Mouse (Mus musculus): ENCODE measurements around the gene Tph1. TPM values are rescaled to one million over a fixed set of nuclear protein-coding genes. Genes with fewer than 3 reads are reported as not detected.

Gene Tph1
- polyA plus RNA-seq, 1 experiment from 2014 or later = 0.29 TPM

- Histone ChIP-seq H3K9ac (replicated peaks; ENCODE audit: low read length) (no peak overlapping the region), H3K4me3 (ENCODE audit: low read depth, low read length) (no peak overlapping the region), H3K4me2 (ENCODE audit: low read depth, low read length) (no peak overlapping the region), H3K27me3 (ENCODE audit: control insufficient read depth, insufficient read depth, low read length) (no peaks in the 10 kb centered on the region), H3K9me3 (replicated peaks; ENCODE audit: control insufficient read depth, low read length) (no peaks in the 10 kb centered on the region), H3K27ac (replicated peaks; ENCODE audit: low read depth, low read length) (no peak overlapping the region), H3K36me3 (replicated peaks; ENCODE audit: control insufficient read depth, insufficient read depth, low read depth, low read length) (no peaks in the 10 kb centered on the region), H3K4me1 (ENCODE audit: control insufficient read depth, insufficient read depth, low read length) (no peaks in the 10 kb centered on the region)
- DNase-seq (ENCODE audit: low spot score) = no peak
- no peak for ATAC-seq (replicated peaks; ENCODE audit: insufficient number of reproducible peaks, low FRiP score, low TSS enrichment, low read depth)
- WGBS = 80% methylated on average over 1 of the region's 1 CpGs
These were observed 29.2 kb downstream of the Tph1 start for GRCm38 (mm10) chr7:46643172-46643571.

DNA sequence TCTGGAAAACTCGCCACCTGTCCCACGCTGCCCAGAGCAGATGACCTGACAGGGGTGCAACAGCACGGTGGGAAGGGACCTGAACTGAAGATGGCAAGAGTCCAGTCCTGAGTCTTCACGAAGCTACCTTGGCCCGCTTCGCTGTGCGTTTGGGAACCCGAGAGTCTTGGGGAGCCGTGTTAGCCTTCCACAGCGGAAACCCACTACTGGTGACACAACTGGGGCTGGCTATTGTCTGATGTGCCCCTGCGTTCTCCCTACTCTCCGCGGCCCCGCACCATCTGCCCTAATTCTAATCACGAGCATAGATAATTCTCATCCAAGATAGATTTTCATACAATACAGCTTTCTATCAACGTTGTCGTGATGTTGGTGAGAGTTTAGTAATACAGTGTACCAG lies 32.3 kb downstream of the Tph1 start:
- Histone ChIP-seq H3K4me3 (ENCODE audit: low read depth, low read length) (peak overlapping the region; percentile 69), H3K27ac (replicated peaks; ENCODE audit: low read depth, low read length) (no peak overlapping the region), H3K4me1 (ENCODE audit: control insufficient read depth, insufficient read depth, low read length) (no peaks in the 10 kb centered on the region), H3K27me3 (ENCODE audit: control insufficient read depth, insufficient read depth, low read length) (no peaks in the 10 kb centered on the region), H3K9me3 (replicated peaks; ENCODE audit: control insufficient read depth, low read length) (no peaks in the 10 kb centered on the region), H3K4me2 (ENCODE audit: low read depth, low read length) (peak overlapping the region; percentile 86), H3K36me3 (replicated peaks; ENCODE audit: control insufficient read depth, insufficient read depth, low read depth, low read length) (no peaks in the 10 kb centered on the region), H3K9ac (replicated peaks; ENCODE audit: low read length) (peak overlapping the region; percentile 72)
- DNase-seq (ENCODE audit: low spot score) = no peak
- 23% methylated on average over 17 of the region's 17 CpGs for WGBS
- ATAC-seq (replicated peaks; ENCODE audit: insufficient number of reproducible peaks, low FRiP score, low TSS enrichment, low read depth) = no peak

DNA sequence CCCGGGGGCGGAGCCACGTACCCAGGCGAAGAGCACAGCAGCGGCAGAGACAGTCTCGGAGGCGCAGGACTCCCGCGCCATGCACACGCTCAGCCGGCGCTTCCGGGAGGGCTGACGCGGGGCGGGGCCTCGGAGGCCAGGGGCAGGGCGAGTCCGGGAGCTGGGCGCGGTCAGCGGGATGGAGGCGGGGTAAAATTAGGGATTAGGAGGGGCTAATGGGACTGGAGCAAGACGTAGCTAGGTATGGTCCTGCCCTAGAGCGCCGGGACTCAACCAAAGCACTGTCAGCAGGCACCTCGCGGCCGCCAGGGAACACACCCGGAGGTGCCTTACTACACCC lies 32.7 kb downstream of the Tph1 start, which contains the start of gene Sergef:
Sergef (minus strand) TSS at position 116 of the 340 bp plus-strand sequence.
- WGBS = under 1% methylated on average over 30 of the region's 30 CpGs
- DNase-seq (ENCODE audit: low spot score) (peak; percentile 90), ATAC-seq (replicated peaks; ENCODE audit: insufficient number of reproducible peaks, low FRiP score, low TSS enrichment, low read depth) (peak; percentile 97)
- Histone ChIP-seq H3K36me3 (replicated peaks; ENCODE audit: control insufficient read depth, insufficient read depth, low read depth, low read length) (no peaks in the 10 kb centered on the region), H3K4me1 (ENCODE audit: control insufficient read depth, insufficient read depth, low read length) (no peaks in the 10 kb centered on the region), H3K27me3 (ENCODE audit: control insufficient read depth, insufficient read depth, low read length) (no peaks in the 10 kb centered on the region), H3K27ac (replicated peaks; ENCODE audit: low read depth, low read length) (no peak within 1 kb of the TSS), H3K9ac (replicated peaks; ENCODE audit: low read length) (peak within 1 kb of the TSS; percentile 72), H3K4me3 (ENCODE audit: low read depth, low read length) (peak within 1 kb of the TSS; percentile 69), H3K4me2 (ENCODE audit: low read depth, low read length) (peak within 1 kb of the TSS; percentile 86), H3K9me3 (replicated peaks; ENCODE audit: control insufficient read depth, low read length) (no peaks in the 10 kb centered on the region)

GRCm38 (mm10) chr7:46638889-46639691 lies 33.2 kb downstream of the Tph1 start:
- ATAC-seq (replicated peaks; ENCODE audit: insufficient number of reproducible peaks, low FRiP score, low TSS enrichment, low read depth) = 0 out of 2 replicates have a peak, but pooled peaks have one; percentile 12
- Histone ChIP-seq H3K27me3 (ENCODE audit: control insufficient read depth, insufficient read depth, low read length) (no peaks in the 10 kb centered on the region), H3K36me3 (replicated peaks; ENCODE audit: control insufficient read depth, insufficient read depth, low read depth, low read length) (no peaks in the 10 kb centered on the region), H3K4me2 (ENCODE audit: low read depth, low read length) (peak overlapping the region; percentile 86), H3K4me1 (ENCODE audit: control insufficient read depth, insufficient read depth, low read length) (no peaks in the 10 kb centered on the region), H3K27ac (replicated peaks; ENCODE audit: low read depth, low read length) (no peak overlapping the region), H3K9ac (replicated peaks; ENCODE audit: low read length) (peak overlapping the region; percentile 72), H3K9me3 (replicated peaks; ENCODE audit: control insufficient read depth, low read length) (no peaks in the 10 kb centered on the region), H3K4me3 (ENCODE audit: low read depth, low read length) (peak overlapping the region; percentile 69)
- 12% methylated on average over 32 of the region's 32 CpGs for WGBS
- DNase-seq (ENCODE audit: low spot score) = no peak

DNA sequence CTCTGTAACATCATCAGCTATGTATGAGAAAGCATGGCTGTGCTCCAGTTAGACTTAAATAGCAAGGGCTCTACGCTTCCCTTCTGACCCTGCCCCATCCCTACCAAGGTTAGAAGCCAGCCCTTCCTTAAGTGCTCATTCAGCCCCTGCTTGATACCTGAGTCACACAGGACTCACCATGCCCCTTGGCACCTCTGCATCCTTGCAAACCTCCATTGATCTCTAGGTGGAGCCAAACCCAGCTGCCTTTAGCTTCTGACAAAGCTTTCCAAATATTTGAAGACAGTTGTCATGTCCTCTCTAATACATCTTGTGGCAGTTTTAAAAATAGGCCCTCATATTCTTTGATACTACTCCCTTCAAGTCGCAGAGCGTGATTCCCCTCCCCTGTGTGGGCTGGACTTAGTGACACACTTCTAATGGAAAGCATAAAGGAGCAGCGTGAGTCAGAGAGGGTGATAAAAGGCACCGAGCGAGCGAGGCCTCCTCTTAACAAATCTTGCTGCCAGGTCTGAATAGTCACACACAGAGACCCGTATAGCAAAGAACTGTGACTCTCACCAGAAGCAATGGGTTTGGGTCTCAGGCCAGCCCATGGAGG lies 43.9 kb downstream of the Tph1 start:
- Histone ChIP-seq H3K9me3 (replicated peaks; ENCODE audit: control insufficient read depth, low read length) (no peaks in the 10 kb centered on the region), H3K9ac (replicated peaks; ENCODE audit: low read length) (no peak overlapping the region), H3K36me3 (replicated peaks; ENCODE audit: control insufficient read depth, insufficient read depth, low read depth, low read length) (no peaks in the 10 kb centered on the region), H3K27me3 (ENCODE audit: control insufficient read depth, insufficient read depth, low read length) (no peaks in the 10 kb centered on the region), H3K4me2 (ENCODE audit: low read depth, low read length) (no peak overlapping the region), H3K27ac (replicated peaks; ENCODE audit: low read depth, low read length) (no peak overlapping the region), H3K4me3 (ENCODE audit: low read depth, low read length) (no peak overlapping the region), H3K4me1 (ENCODE audit: control insufficient read depth, insufficient read depth, low read length) (no peaks in the 10 kb centered on the region)
- WGBS = 82% methylated on average over 8 of the region's 8 CpGs
- ATAC-seq (replicated peaks; ENCODE audit: insufficient number of reproducible peaks, low FRiP score, low TSS enrichment, low read depth) (no peak), DNase-seq (ENCODE audit: low spot score) (no peak)

- H3K4me1 ChIP-seq (ENCODE audit: control insufficient read depth, insufficient read depth, low read length) = no peaks in the 10 kb centered on the region
- no peaks in the 10 kb centered on the region for H3K9me3 ChIP-seq (replicated peaks; ENCODE audit: control insufficient read depth, low read length)
- no peaks in the 10 kb centered on the region for H3K36me3 ChIP-seq (replicated peaks; ENCODE audit: control insufficient read depth, insufficient read depth, low read depth, low read length)
- ATAC-seq (replicated peaks; ENCODE audit: insufficient number of reproducible peaks, low FRiP score, low TSS enrichment, low read depth) (no peak), DNase-seq (ENCODE audit: low spot score) (no peak)
- no peak overlapping the region for H3K27ac ChIP-seq (replicated peaks; ENCODE audit: low read depth, low read length)
- H3K4me2 ChIP-seq (ENCODE audit: low read depth, low read length) = no peak overlapping the region
- no peak overlapping the region for H3K9ac ChIP-seq (replicated peaks; ENCODE audit: low read length)
- no peaks in the 10 kb centered on the region for H3K27me3 ChIP-seq (ENCODE audit: control insufficient read depth, insufficient read depth, low read length)
- H3K4me3 ChIP-seq (ENCODE audit: low read depth, low read length) = no peak overlapping the region
- 61% methylated on average over 2 of the region's 3 CpGs for WGBS
These were observed 48.4 kb downstream of the Tph1 start for GRCm38 (mm10) chr7:46623979-46624378.

- Histone ChIP-seq H3K9ac (replicated peaks; ENCODE audit: low read length) (no peak overlapping the region), H3K27ac (replicated peaks; ENCODE audit: low read depth, low read length) (no peak overlapping the region), H3K27me3 (ENCODE audit: control insufficient read depth, insufficient read depth, low read length) (no peaks in the 10 kb centered on the region), H3K36me3 (replicated peaks; ENCODE audit: control insufficient read depth, insufficient read depth, low read depth, low read length) (no peaks in the 10 kb centered on the region), H3K4me2 (ENCODE audit: low read depth, low read length) (no peak overlapping the region), H3K4me1 (ENCODE audit: control insufficient read depth, insufficient read depth, low read length) (no peaks in the 10 kb centered on the region), H3K9me3 (replicated peaks; ENCODE audit: control insufficient read depth, low read length) (no peaks in the 10 kb centered on the region), H3K4me3 (ENCODE audit: low read depth, low read length) (no peak overlapping the region)
- no peak for ATAC-seq (replicated peaks; ENCODE audit: insufficient number of reproducible peaks, low FRiP score, low TSS enrichment, low read depth)
- 93% methylated on average over 23 of the region's 23 CpGs for WGBS
- DNase-seq (ENCODE audit: low spot score) = no peak
These were observed 53.8 kb downstream of the Tph1 start for GRCm38 (mm10) chr7:46618416-46619110.
